In genomic region chr1:120245661-120246131, GRCm38 (mm10) we compare ENCODE assay signal across 10 mouse cellular contexts. TPM values are rescaled to one million over a fixed set of nuclear protein-coding genes. Genes with fewer than 3 reads are reported as not detected.
DNase-seq lines count a peak whose midpoint lies in the region; ATAC-seq lines count a peak whose summit lies in the region.
"Had no signal": no experiment of that assay in that cellular context is flagged by ENCODE, and none has a peak within 500 bp of the region (broad histone marks: within the 10 kb centered on the region; RNA-seq: fewer than 3 reads in every experiment).

No protein-coding gene starts in this region.

- H3K4me1 ChIP-seq in embryonic facial prominence, embryonic 13.5 days, result peaks cover 10% of the 10 kb centered on the region; the same call in 1 of the 2 replicates
- peaks cover 4% of the 10 kb centered on the region; the same call in 1 of the 2 replicates for H3K4me1 ChIP-seq in embryonic facial prominence, embryonic 10.5 days
- H3K4me1 ChIP-seq: neural tube, embryonic 12.5 days had no signal

- 46% methylated on average over 4 of the region's 4 CpGs for WGBS in embryonic facial prominence, embryonic 13.5 days
- WGBS in embryonic facial prominence, embryonic 10.5 days, result 68% methylated on average over 4 of the region's 4 CpGs

- no peak for DNase-seq in embryonic facial prominence, embryonic 10.5 days (ENCODE audit: low spot score)
- peak; percentile 28 for DNase-seq in brain, adult 2 months (ENCODE audit: low read depth, low spot score)
- peak; percentile 55 for DNase-seq in heart, adult 8-10 months (ENCODE audit: low spot score)
- DNase-seq in left cerebral cortex, adult 18-20 months (ENCODE audit: low spot score in 2 of 2), result peak; percentile 24 to 43
- DNase-seq in embryo, embryonic 10.5 days (ENCODE audit: low spot score), result no peak
- DNase-seq in testis, postnatal 14 days (ENCODE audit: low spot score), result no peak

- no peak for ATAC-seq in embryonic facial prominence, embryonic 13.5 days (ENCODE audit: insufficient number of reproducible peaks, insufficient read depth, low FRiP score, low TSS enrichment, low read depth)
- ATAC-seq in monocyte, adult 5-6 weeks (replicated peaks; ENCODE audit: insufficient number of reproducible peaks, low FRiP score, low TSS enrichment, poor library complexity, severe bottlenecking), result peak; percentile 71

- no peaks in the 10 kb centered on the region for H3K9me3 ChIP-seq in embryonic facial prominence, embryonic 13.5 days
- no peaks in the 10 kb centered on the region for H3K9me3 ChIP-seq in embryonic facial prominence, embryonic 10.5 days
- H3K9me3 ChIP-seq: neural tube, embryonic 12.5 days had no signal

- H3K27me3 ChIP-seq in embryonic facial prominence, embryonic 13.5 days, result no peaks in the 10 kb centered on the region
- H3K27me3 ChIP-seq in embryonic facial prominence, embryonic 10.5 days (replicated peaks; ENCODE audit: low read depth, poor library complexity, severe bottlenecking), result no peaks in the 10 kb centered on the region
- H3K27me3 ChIP-seq: neural tube, embryonic 12.5 days had no signal

- no peaks in the 10 kb centered on the region for H3K36me3 ChIP-seq in embryonic facial prominence, embryonic 13.5 days
- no peaks in the 10 kb centered on the region for H3K36me3 ChIP-seq in embryonic facial prominence, embryonic 10.5 days (replicated peaks)
- H3K36me3 ChIP-seq: neural tube, embryonic 12.5 days had no signal

- H3K4me3 ChIP-seq in embryonic facial prominence, embryonic 13.5 days, result no peak overlapping the region
- H3K4me3 ChIP-seq in embryonic facial prominence, embryonic 10.5 days, result no peak overlapping the region
- H3K4me3 ChIP-seq: erythroblast, embryonic 14.5 days; neural tube, embryonic 12.5 days had no signal

- 0 out of 2 replicates have a peak overlapping the region, but pooled peaks have one; percentile 8 for H3K9ac ChIP-seq in embryonic facial prominence, embryonic 13.5 days
- H3K9ac ChIP-seq: neural tube, embryonic 12.5 days had no signal

- peak overlapping the region; percentile 19; the same call in 1 of the 2 replicates for H3K27ac ChIP-seq in embryonic facial prominence, embryonic 13.5 days
- H3K27ac ChIP-seq in embryonic facial prominence, embryonic 10.5 days (replicated peaks), result no peak overlapping the region
- H3K27ac ChIP-seq: neural tube, embryonic 12.5 days had no signal

- no peak overlapping the region for H3K4me2 ChIP-seq in embryonic facial prominence, embryonic 13.5 days
- H3K4me2 ChIP-seq: neural tube, embryonic 12.5 days had no signal

RNA-seq across cellular contexts. Expression of gene Steap3, which starts 26.8 kb away (rescaled TPM):
- 5.0 and 5.6 TPM in 2 replicates for polyA plus RNA-seq in embryonic facial prominence, embryonic 13.5 days (2015; fragmentation: Nextera tagmentation; extraction: Ambion mirVana)
- 2.6 and 3.6 TPM in 2 replicates for polyA plus RNA-seq in embryonic facial prominence, embryonic 10.5 days (2016; fragmentation: Nextera tagmentation; extraction: Ambion mirVana)
- 10 to 100 TPM; 25.3 to 29.5 (median 28.3) TPM for total RNA-seq in heart, adult 8-10 months (2022)
- 1 to 10 TPM; 4.8 to 5.6 TPM for total RNA-seq in left cerebral cortex, adult 18-20 months (2021)
- 1.0 to 5.1 TPM (median 3.0 TPM) in 3 replicates for total RNA-seq in monocyte, adult 5-6 weeks (2017)

Comparison
In these comparisons a context has a peak if more than half of its experiments do, and no peak if none do; other contexts are left out.
1. DNase-seq: peak in brain, adult 2 months (single experiment), heart, adult 8-10 months (single experiment) and left cerebral cortex, adult 18-20 months (2 of 2); none in embryonic facial prominence, embryonic 10.5 days (single experiment), embryo, embryonic 10.5 days (single experiment) and testis, postnatal 14 days (single experiment).